Mouse (Mus musculus): ENCODE measurements around the gene Scn7a.

The Scn7a gene

GRCm38 (mm10) chr2:66632728-66633127 lies 152.0 kb downstream of the Scn7a start:
- CTCF ChIA-PET = no interaction called here
- POLR2A ChIA-PET = no interaction called here
